Mouse (Mus musculus): Measurements from ENCODE around the gene Mad1l1. TPM values are rescaled to one million over a fixed set of nuclear protein-coding genes. Genes with fewer than 3 reads are reported as not detected.

Gene Mad1l1
- polyA plus RNA-seq, 1 experiment from 2014 or later = 20.5 TPM

DNA sequence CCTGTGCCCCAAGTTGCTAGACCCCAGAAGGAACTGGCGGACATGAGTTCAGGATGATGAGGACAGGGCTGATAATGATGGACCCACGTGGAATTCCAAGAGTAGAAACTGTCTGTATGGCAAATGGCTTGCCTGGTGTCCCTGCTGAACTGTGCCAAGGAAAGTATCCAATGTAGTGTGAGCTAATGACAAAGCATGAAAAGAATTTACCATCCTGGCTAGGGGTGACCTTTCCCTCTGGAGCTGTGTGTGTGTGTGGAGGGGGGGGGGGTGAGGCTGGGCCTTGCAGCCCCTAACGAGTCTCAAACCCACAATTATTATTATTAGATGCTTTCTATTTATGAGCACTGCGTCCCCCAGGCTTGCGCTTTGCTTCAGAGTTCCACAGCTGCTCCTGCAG is 307.7 kb downstream of the Mad1l1 start:
- no peak overlapping the region for H3K4me3 ChIP-seq (ENCODE audit: control insufficient read depth in 1 of 2, insufficient read depth in 1 of 2, low read depth in 1 of 2, low read length in 2 of 2)
- H3K27me3 ChIP-seq (ENCODE audit: control insufficient read depth, insufficient read depth, low read length) = no peaks in the 10 kb centered on the region
- H3K4me1 ChIP-seq (ENCODE audit: control insufficient read depth in 2 of 2, insufficient read depth in 2 of 2, low read length in 2 of 2) = peaks cover 15 to 16% of the 10 kb centered on the region in 2 experiments
- peak overlapping the region; percentile 46; the same call in 1 of the 2 replicates for H3K9ac ChIP-seq (ENCODE audit: low read length)
- no peaks in the 10 kb centered on the region for H3K36me3 ChIP-seq (ENCODE audit: control insufficient read depth, insufficient read depth, low read length)
- 50% methylated on average over 5 of the region's 5 CpGs for WGBS
- peak overlapping the region in 1 of 2 experiments; percentile 28; a peak in 1 of 4 replicates for H3K27ac ChIP-seq (replicated peaks in 1 of 2; ENCODE audit: control insufficient read depth in 1 of 2, insufficient read depth in 1 of 2, low read depth in 2 of 2, low read length in 2 of 2)
- no peak overlapping the region for H3K4me2 ChIP-seq (ENCODE audit: low read length)
- H3K9me3 ChIP-seq (ENCODE audit: control insufficient read depth, low read length) = no peaks in the 10 kb centered on the region
- ATAC-seq (ENCODE audit: insufficient number of reproducible peaks, insufficient read depth, low FRiP score, low read depth) = no peak

DNA sequence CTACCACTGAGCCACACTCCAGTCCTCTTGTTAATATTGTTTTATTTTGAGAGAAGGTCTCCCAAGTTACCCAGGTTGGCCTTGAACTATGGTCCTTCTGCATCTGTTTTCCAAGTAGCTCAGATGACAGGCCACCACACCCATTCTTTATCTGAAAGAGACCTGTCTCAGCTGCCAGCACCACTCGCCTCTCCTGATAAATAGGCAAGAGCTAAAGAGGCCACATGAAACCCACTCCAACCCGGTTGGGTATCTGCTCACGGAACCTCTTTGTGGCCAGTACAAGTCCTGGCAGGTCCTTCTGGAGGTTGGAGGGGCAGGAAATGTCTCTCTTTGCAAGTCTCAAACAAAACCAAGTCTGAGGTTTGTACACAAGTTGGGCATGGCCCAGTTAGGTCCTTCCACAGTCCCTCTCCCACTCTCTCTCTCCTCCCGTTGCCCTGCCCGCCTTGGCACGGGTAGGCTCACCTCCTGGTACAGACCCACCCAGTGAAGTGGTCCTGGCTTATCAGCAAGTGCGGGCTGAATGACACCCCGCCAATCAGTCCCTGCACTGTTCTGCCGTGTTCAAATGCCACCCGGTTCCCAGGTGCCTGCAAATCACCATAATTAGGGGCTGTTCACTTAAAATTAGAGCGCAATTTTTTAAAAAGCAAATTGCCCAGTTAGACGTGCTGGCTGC is 308.9 kb downstream of the Mad1l1 start:
- H3K9me3 ChIP-seq (ENCODE audit: control insufficient read depth, low read length) = no peaks in the 10 kb centered on the region
- WGBS = 83% methylated on average over 12 of the region's 12 CpGs
- ATAC-seq (ENCODE audit: insufficient number of reproducible peaks, insufficient read depth, low FRiP score, low read depth) = no peak
- H3K4me3 ChIP-seq (ENCODE audit: control insufficient read depth in 1 of 2, insufficient read depth in 1 of 2, low read depth in 1 of 2, low read length in 2 of 2) = no peak overlapping the region
- H3K4me1 ChIP-seq (ENCODE audit: control insufficient read depth in 2 of 2, insufficient read depth in 2 of 2, low read length in 2 of 2) = peaks cover 15 to 18% of the 10 kb centered on the region in 2 experiments
- H3K27me3 ChIP-seq (ENCODE audit: control insufficient read depth, insufficient read depth, low read length) = no peaks in the 10 kb centered on the region
- H3K27ac ChIP-seq (replicated peaks in 1 of 2; ENCODE audit: control insufficient read depth in 1 of 2, insufficient read depth in 1 of 2, low read depth in 2 of 2, low read length in 2 of 2) = no peak overlapping the region
- H3K36me3 ChIP-seq (ENCODE audit: control insufficient read depth, insufficient read depth, low read length) = no peaks in the 10 kb centered on the region
- no peak overlapping the region for H3K4me2 ChIP-seq (ENCODE audit: low read length)
- H3K9ac ChIP-seq (ENCODE audit: low read length) = no peak overlapping the region

DNA sequence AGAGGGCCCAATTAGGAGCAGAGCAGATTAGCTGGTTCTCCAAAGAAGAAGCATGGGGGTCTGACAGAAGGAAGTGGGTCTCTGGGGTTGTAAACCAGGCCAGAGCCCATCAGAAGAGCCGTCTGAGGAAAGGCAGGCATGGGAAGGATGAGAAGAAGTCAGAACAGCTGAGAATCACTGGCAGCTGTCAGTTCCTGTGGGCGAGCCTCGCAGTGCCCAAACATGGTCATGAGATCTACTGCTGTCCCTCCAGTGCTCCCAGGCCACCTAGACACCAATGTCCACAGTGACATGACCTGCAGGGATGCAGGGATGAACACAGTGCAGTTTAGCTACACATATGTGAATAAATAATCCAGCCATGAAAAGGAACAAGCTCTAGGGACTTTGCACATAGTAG is 310.9 kb downstream of the Mad1l1 start:
- 61% methylated on average over 3 of the region's 3 CpGs for WGBS
- ATAC-seq (ENCODE audit: insufficient number of reproducible peaks, insufficient read depth, low FRiP score, low read depth) = no peak
- Histone ChIP-seq H3K9ac (ENCODE audit: low read length) (no peak overlapping the region), H3K4me3 (ENCODE audit: control insufficient read depth in 1 of 2, insufficient read depth in 1 of 2, low read depth in 1 of 2, low read length in 2 of 2) (no peak overlapping the region), H3K36me3 (ENCODE audit: control insufficient read depth, insufficient read depth, low read length) (no peaks in the 10 kb centered on the region), H3K9me3 (ENCODE audit: control insufficient read depth, low read length) (no peaks in the 10 kb centered on the region), H3K27me3 (ENCODE audit: control insufficient read depth, insufficient read depth, low read length) (no peaks in the 10 kb centered on the region), H3K27ac (replicated peaks in 1 of 2; ENCODE audit: control insufficient read depth in 1 of 2, insufficient read depth in 1 of 2, low read depth in 2 of 2, low read length in 2 of 2) (no peak overlapping the region), H3K4me2 (ENCODE audit: low read length) (no peak overlapping the region), H3K4me1 (ENCODE audit: control insufficient read depth in 2 of 2, insufficient read depth in 2 of 2, low read length in 2 of 2) (peaks cover 15 to 19% of the 10 kb centered on the region in 2 experiments)

DNA sequence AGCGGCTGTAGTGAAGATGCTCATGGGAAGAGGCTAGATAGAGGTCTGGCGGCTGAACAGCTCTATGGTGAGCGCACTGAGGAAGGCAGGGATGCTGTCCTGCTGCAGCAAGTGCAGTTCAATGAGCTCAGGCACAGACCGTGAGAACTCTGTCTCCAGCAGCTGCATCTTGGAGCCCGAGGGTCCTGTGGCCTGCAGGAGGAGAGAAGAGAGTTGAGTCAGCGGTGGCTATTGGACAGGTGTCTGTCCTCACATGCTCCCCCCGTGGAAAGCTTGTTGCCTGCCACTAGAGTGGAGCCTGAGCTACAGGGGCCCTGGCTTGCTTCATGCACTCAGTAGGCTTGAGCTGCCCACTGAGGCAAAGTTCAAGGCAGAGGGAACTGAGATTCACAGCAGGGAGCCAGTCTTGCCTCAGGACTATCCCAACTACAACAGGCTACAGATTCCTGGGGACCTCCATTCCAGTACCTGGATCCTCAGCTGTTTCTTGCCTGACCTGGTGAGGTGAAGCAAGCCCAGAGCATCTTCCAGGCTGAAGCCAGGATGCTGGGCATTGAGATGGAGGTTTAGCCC is 312.2 kb downstream of the Mad1l1 start:
- Histone ChIP-seq H3K4me1 (ENCODE audit: control insufficient read depth in 2 of 2, insufficient read depth in 2 of 2, low read length in 2 of 2) (peaks cover 12 to 17% of the 10 kb centered on the region in 2 experiments), H3K4me2 (ENCODE audit: low read length) (no peak overlapping the region), H3K27ac (replicated peaks in 1 of 2; ENCODE audit: control insufficient read depth in 1 of 2, insufficient read depth in 1 of 2, low read depth in 2 of 2, low read length in 2 of 2) (no peak overlapping the region), H3K9me3 (ENCODE audit: control insufficient read depth, low read length) (no peaks in the 10 kb centered on the region), H3K9ac (ENCODE audit: low read length) (no peak overlapping the region), H3K4me3 (ENCODE audit: control insufficient read depth in 1 of 2, insufficient read depth in 1 of 2, low read depth in 1 of 2, low read length in 2 of 2) (no peak overlapping the region), H3K36me3 (ENCODE audit: control insufficient read depth, insufficient read depth, low read length) (no peaks in the 10 kb centered on the region), H3K27me3 (ENCODE audit: control insufficient read depth, insufficient read depth, low read length) (no peaks in the 10 kb centered on the region)
- 73% methylated on average over 7 of the region's 7 CpGs for WGBS
- no peak for ATAC-seq (ENCODE audit: insufficient number of reproducible peaks, insufficient read depth, low FRiP score, low read depth)

DNA sequence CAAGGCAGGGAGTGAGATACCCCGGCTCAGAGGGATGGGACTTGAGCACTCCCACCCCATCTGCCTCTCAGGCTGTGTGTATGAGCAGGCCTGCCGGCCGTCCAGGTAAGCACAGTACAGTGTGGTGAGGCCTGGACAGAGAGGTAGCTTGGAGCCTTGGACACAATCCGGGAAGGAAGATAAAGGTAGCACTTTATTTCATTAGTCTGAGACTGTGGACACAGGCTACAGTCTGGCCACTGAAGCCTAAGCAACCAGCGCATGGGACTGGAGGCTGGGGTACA is 312.9 kb downstream of the Mad1l1 start:
- no peak for ATAC-seq (ENCODE audit: insufficient number of reproducible peaks, insufficient read depth, low FRiP score, low read depth)
- Histone ChIP-seq H3K4me3 (ENCODE audit: control insufficient read depth in 1 of 2, insufficient read depth in 1 of 2, low read depth in 1 of 2, low read length in 2 of 2) (no peak overlapping the region), H3K4me2 (ENCODE audit: low read length) (no peak overlapping the region), H3K27ac (replicated peaks in 1 of 2; ENCODE audit: control insufficient read depth in 1 of 2, insufficient read depth in 1 of 2, low read depth in 2 of 2, low read length in 2 of 2) (no peak overlapping the region), H3K36me3 (ENCODE audit: control insufficient read depth, insufficient read depth, low read length) (no peaks in the 10 kb centered on the region), H3K9me3 (ENCODE audit: control insufficient read depth, low read length) (no peaks in the 10 kb centered on the region), H3K27me3 (ENCODE audit: control insufficient read depth, insufficient read depth, low read length) (no peaks in the 10 kb centered on the region), H3K4me1 (ENCODE audit: control insufficient read depth in 2 of 2, insufficient read depth in 2 of 2, low read length in 2 of 2) (peaks cover 5 to 10% of the 10 kb centered on the region in 2 experiments), H3K9ac (ENCODE audit: low read length) (no peak overlapping the region)
- 69% methylated on average over 5 of the region's 5 CpGs for WGBS

DNA sequence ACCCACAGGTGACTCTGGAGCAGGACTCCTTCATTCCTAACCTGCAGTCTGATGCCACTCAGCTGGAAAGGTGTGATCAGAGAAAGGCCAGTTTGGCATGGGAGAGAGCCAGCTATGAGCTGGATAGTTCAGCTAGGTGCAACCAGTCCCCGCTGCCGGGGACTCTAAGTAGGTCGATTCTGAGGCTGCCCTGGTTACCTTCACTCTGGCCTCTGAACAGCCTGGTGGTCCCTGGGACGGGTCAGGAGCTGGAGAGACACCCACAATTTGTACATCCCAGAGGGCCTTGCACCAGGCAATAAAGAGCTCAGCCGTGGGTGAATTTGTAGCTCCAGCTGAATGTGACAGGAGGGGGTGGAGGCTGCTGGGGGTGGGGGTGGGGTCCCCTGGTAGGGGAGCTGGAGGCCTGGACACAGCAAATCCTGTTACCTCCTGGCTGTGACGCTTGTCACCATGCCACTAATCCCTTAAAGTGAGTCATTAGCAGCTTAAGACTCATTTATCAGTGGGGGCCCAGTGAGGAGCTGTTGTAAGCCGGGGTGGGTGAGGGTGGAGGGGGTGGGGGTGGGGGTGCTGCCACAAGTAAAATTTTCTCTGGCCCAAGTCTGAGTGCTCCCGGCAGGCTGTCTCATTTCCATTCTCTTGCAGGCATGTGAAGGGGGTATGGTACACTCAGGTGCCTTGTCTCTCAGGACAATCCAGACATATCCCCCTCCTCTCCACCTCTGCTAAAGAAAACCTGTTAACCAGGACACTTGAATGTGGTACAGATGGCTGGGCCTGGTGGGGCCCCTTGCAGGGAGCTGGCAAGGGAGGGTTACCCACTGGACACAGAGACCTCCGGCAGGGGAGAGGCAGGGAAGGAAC is 313.5 kb downstream of the Mad1l1 start:
- peaks cover 0 to 5% of the 10 kb centered on the region in 2 experiments; a peak in 3 of 4 replicates for H3K4me1 ChIP-seq (ENCODE audit: control insufficient read depth in 2 of 2, insufficient read depth in 2 of 2, low read length in 2 of 2)
- no peaks in the 10 kb centered on the region for H3K36me3 ChIP-seq (ENCODE audit: control insufficient read depth, insufficient read depth, low read length)
- no peak overlapping the region for H3K9ac ChIP-seq (ENCODE audit: low read length)
- no peak overlapping the region for H3K4me2 ChIP-seq (ENCODE audit: low read length)
- ATAC-seq (ENCODE audit: insufficient number of reproducible peaks, insufficient read depth, low FRiP score, low read depth) = no peak
- H3K4me3 ChIP-seq (ENCODE audit: control insufficient read depth in 1 of 2, insufficient read depth in 1 of 2, low read depth in 1 of 2, low read length in 2 of 2) = no peak overlapping the region
- H3K9me3 ChIP-seq (ENCODE audit: control insufficient read depth, low read length) = no peaks in the 10 kb centered on the region
- H3K27ac ChIP-seq (replicated peaks in 1 of 2; ENCODE audit: control insufficient read depth in 1 of 2, insufficient read depth in 1 of 2, low read depth in 2 of 2, low read length in 2 of 2) = no peak overlapping the region
- H3K27me3 ChIP-seq (ENCODE audit: control insufficient read depth, insufficient read depth, low read length) = no peaks in the 10 kb centered on the region
- 39% methylated on average over 9 of the region's 9 CpGs for WGBS

DNA sequence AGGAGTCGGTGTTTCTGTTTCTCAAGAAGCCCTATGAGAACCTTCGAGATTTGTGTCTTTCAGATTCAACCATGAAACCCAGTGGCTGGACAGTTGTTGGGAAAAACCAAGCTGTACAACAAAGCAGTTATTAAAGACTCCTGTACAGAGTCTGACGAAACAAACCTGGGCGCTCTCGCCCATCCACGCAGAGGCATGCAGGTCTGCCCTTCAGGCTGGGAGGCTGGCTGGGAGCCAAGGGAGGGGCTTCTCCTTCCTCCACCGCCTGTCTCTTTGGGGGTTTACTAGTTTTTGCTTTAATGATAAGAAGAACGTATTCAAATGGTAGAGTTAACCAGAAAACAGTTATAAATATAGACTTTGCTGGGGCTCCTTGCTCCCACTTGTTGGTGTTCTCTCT is 314.5 kb downstream of the Mad1l1 start:
- H3K27ac ChIP-seq (replicated peaks in 1 of 2; ENCODE audit: control insufficient read depth in 1 of 2, insufficient read depth in 1 of 2, low read depth in 2 of 2, low read length in 2 of 2) = no peak overlapping the region
- H3K4me3 ChIP-seq (ENCODE audit: control insufficient read depth in 1 of 2, insufficient read depth in 1 of 2, low read depth in 1 of 2, low read length in 2 of 2) = no peak overlapping the region
- H3K27me3 ChIP-seq (ENCODE audit: control insufficient read depth, insufficient read depth, low read length) = no peaks in the 10 kb centered on the region
- no peak overlapping the region for H3K4me2 ChIP-seq (ENCODE audit: low read length)
- peaks cover 0 to 3% of the 10 kb centered on the region in 2 experiments; a peak in 2 of 4 replicates for H3K4me1 ChIP-seq (ENCODE audit: control insufficient read depth in 2 of 2, insufficient read depth in 2 of 2, low read length in 2 of 2)
- H3K9me3 ChIP-seq (ENCODE audit: control insufficient read depth, low read length) = no peaks in the 10 kb centered on the region
- no peaks in the 10 kb centered on the region for H3K36me3 ChIP-seq (ENCODE audit: control insufficient read depth, insufficient read depth, low read length)
- no peak for ATAC-seq (ENCODE audit: insufficient number of reproducible peaks, insufficient read depth, low FRiP score, low read depth)
- WGBS = 43% methylated on average over 8 of the region's 8 CpGs
- H3K9ac ChIP-seq (ENCODE audit: low read length) = no peak overlapping the region
